Mouse (Mus musculus): Measurements from ENCODE around the gene Fmod. TPM values are rescaled to one million over a fixed set of nuclear protein-coding genes. Genes with fewer than 3 reads are reported as not detected.

Gene Fmod
- polyA plus RNA-seq, 1 experiment: 3.6 TPM

DNA sequence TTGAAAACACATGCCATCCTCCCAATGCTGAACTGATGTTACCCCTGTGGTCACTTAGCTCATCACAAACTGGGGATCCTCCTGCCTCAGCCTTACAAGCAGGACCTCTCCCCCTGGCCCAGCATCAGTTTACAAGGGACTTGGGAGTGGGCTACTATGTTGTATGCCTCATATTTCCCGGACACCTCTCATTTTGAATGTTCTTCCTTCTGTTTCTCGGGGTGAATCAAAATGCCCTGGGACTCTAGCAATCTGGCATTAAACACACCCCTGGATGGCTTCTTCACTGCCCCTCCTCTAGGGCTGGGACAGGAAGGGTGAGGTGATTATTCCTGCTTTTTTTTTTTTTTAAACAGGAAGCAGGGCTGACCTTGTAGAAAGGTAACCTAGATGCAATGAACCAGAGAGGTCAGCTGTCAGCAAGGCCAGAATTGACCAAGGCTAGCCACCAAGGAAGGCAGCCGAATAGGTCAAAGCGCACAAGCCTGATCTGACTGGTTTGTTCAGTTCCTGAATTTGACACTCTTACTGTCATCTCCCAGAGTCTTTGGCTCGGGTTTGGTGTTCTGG, 43.9 kb downstream of the Fmod start:
- TF ChIP-seq CTCF (IDR thresholded peaks at IDR 0.05; ENCODE audit: control insufficient read depth, insufficient read depth, insufficient replicate concordance, low read depth, low read length): no peak
- H3K4me3 ChIP-seq (ENCODE audit: control insufficient read depth, low read depth, low read length): no peak overlapping the region
- no peaks in the 10 kb centered on the region for H3K27me3 ChIP-seq (ENCODE audit: control insufficient read depth, insufficient read depth, low read length)
- peaks cover 12% of the 10 kb centered on the region for H3K4me1 ChIP-seq (ENCODE audit: control insufficient read depth, insufficient read depth, low read length)
- no peak overlapping the region for H3K27ac ChIP-seq (ENCODE audit: control insufficient read depth, insufficient read depth, low read depth, low read length)
- H3K36me3 ChIP-seq (ENCODE audit: control insufficient read depth, insufficient read depth, low read length): no peaks in the 10 kb centered on the region

DNA sequence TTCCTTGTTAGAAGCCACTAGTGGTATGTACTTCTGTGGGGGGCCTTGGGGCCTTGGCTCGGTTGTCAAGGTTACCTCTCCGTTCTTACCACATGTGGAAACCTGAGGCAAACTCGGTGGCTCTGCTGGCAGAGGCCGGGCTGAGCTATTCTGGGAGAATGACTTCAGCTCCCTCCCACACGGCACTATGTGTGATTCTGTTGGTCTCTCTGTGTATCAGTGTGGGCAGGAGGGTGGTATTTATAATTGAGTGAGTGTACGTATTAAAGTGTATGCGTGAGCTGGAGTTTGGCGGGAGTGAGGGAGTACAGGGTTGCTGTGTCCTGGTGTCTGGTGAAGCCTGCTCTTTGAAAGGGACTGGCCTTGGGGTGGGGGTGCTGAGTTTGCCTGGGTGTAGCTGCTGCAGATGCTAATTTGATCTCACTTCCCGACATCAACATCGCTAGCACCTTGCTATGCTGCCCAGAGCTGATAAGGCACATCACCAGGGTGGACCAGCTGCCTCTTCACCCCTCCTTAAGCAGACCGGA, 46.0 kb downstream of the Fmod start:
- Histone ChIP-seq H3K27ac (ENCODE audit: control insufficient read depth, insufficient read depth, low read depth, low read length) (no peak overlapping the region; the same call in 1 of the 2 replicates), H3K4me3 (ENCODE audit: control insufficient read depth, low read depth, low read length) (no peak overlapping the region), H3K4me1 (ENCODE audit: control insufficient read depth, insufficient read depth, low read length) (peaks cover 12% of the 10 kb centered on the region), H3K27me3 (ENCODE audit: control insufficient read depth, insufficient read depth, low read length) (no peaks in the 10 kb centered on the region), H3K36me3 (ENCODE audit: control insufficient read depth, insufficient read depth, low read length) (no peaks in the 10 kb centered on the region)
- no peak for TF ChIP-seq POLR2A (IDR thresholded peaks at IDR 0.05; ENCODE audit: control insufficient read depth, low read depth, low read length)
- TF ChIP-seq CTCF (IDR thresholded peaks at IDR 0.05; ENCODE audit: control insufficient read depth, insufficient read depth, insufficient replicate concordance, low read depth, low read length): no peak

- H3K27ac ChIP-seq (ENCODE audit: control insufficient read depth, insufficient read depth, low read depth, low read length): no peak overlapping the region
- H3K4me1 ChIP-seq (ENCODE audit: control insufficient read depth, insufficient read depth, low read length): peaks cover 10% of the 10 kb centered on the region
- no peaks in the 10 kb centered on the region for H3K27me3 ChIP-seq (ENCODE audit: control insufficient read depth, insufficient read depth, low read length)
- TF ChIP-seq POLR2A (IDR thresholded peaks at IDR 0.05; ENCODE audit: control insufficient read depth, low read depth, low read length) (no peak), CTCF (IDR thresholded peaks at IDR 0.05; ENCODE audit: control insufficient read depth, insufficient read depth, insufficient replicate concordance, low read depth, low read length) (no peak)
- H3K4me3 ChIP-seq (ENCODE audit: control insufficient read depth, low read depth, low read length): no peak overlapping the region
- H3K36me3 ChIP-seq (ENCODE audit: control insufficient read depth, insufficient read depth, low read length): no peaks in the 10 kb centered on the region
Observed at GRCm38 (mm10) chr1:134083676-134084075, 46.6 kb downstream of the Fmod start.

GRCm38 (mm10) chr1:134084128-134084527, 47.1 kb downstream of the Fmod start:
- no peak for TF ChIP-seq POLR2A (IDR thresholded peaks at IDR 0.05; ENCODE audit: control insufficient read depth, low read depth, low read length)
- no peak for TF ChIP-seq CTCF (IDR thresholded peaks at IDR 0.05; ENCODE audit: control insufficient read depth, insufficient read depth, insufficient replicate concordance, low read depth, low read length)
- H3K27me3 ChIP-seq (ENCODE audit: control insufficient read depth, insufficient read depth, low read length): no peaks in the 10 kb centered on the region
- H3K36me3 ChIP-seq (ENCODE audit: control insufficient read depth, insufficient read depth, low read length): no peaks in the 10 kb centered on the region
- no peak overlapping the region for H3K4me3 ChIP-seq (ENCODE audit: control insufficient read depth, low read depth, low read length)
- H3K4me1 ChIP-seq (ENCODE audit: control insufficient read depth, insufficient read depth, low read length): peaks cover 10% of the 10 kb centered on the region
- H3K27ac ChIP-seq (ENCODE audit: control insufficient read depth, insufficient read depth, low read depth, low read length): no peak overlapping the region

GRCm38 (mm10) chr1:134086017-134086416, 49.0 kb downstream of the Fmod start:
- peaks cover 7% of the 10 kb centered on the region for H3K4me1 ChIP-seq (ENCODE audit: control insufficient read depth, insufficient read depth, low read length)
- H3K36me3 ChIP-seq (ENCODE audit: control insufficient read depth, insufficient read depth, low read length): no peaks in the 10 kb centered on the region
- no peak overlapping the region for H3K4me3 ChIP-seq (ENCODE audit: control insufficient read depth, low read depth, low read length)
- peak overlapping the region; percentile 32 for H3K27ac ChIP-seq (ENCODE audit: control insufficient read depth, insufficient read depth, low read depth, low read length)
- no peak for TF ChIP-seq POLR2A (IDR thresholded peaks at IDR 0.05; ENCODE audit: control insufficient read depth, low read depth, low read length)
- no peak for TF ChIP-seq CTCF (IDR thresholded peaks at IDR 0.05; ENCODE audit: control insufficient read depth, insufficient read depth, insufficient replicate concordance, low read depth, low read length)
- H3K27me3 ChIP-seq (ENCODE audit: control insufficient read depth, insufficient read depth, low read length): no peaks in the 10 kb centered on the region

- H3K36me3 ChIP-seq (ENCODE audit: control insufficient read depth, insufficient read depth, low read length): no peaks in the 10 kb centered on the region
- TF ChIP-seq POLR2A (IDR thresholded peaks at IDR 0.05; ENCODE audit: control insufficient read depth, low read depth, low read length): no peak
- no peak for TF ChIP-seq CTCF (IDR thresholded peaks at IDR 0.05; ENCODE audit: control insufficient read depth, insufficient read depth, insufficient replicate concordance, low read depth, low read length)
- H3K4me3 ChIP-seq (ENCODE audit: control insufficient read depth, low read depth, low read length): no peak overlapping the region
- H3K27me3 ChIP-seq (ENCODE audit: control insufficient read depth, insufficient read depth, low read length): no peaks in the 10 kb centered on the region
- H3K4me1 ChIP-seq (ENCODE audit: control insufficient read depth, insufficient read depth, low read length): peaks cover 7% of the 10 kb centered on the region
- no peak overlapping the region for H3K27ac ChIP-seq (ENCODE audit: control insufficient read depth, insufficient read depth, low read depth, low read length)
Observed at GRCm38 (mm10) chr1:134086811-134087398, 49.9 kb downstream of the Fmod start.

DNA sequence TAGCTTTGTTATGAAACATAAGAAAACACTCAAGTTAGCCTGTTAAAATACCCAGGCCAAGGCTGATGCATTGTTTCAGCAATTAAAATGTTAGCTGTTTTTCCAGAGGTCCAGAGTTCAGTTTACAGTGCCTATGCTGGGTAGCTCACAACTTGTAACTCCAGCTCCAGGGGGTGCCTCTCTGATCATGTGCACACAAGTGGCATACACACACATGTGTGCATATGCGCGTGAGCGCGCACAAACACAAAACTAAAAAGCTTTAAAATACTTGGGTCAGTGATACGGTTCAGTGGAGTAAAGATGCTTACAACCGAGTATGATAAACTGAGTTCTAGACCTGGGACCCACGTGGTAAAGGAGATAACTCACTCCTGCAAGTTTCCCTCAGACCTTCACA, 52.0 kb downstream of the Fmod start:
- no peak for TF ChIP-seq CTCF (IDR thresholded peaks at IDR 0.05; ENCODE audit: control insufficient read depth, insufficient read depth, insufficient replicate concordance, low read depth, low read length)
- no peak overlapping the region for H3K27ac ChIP-seq (ENCODE audit: control insufficient read depth, insufficient read depth, low read depth, low read length)
- no peak overlapping the region for H3K4me3 ChIP-seq (ENCODE audit: control insufficient read depth, low read depth, low read length)
- H3K36me3 ChIP-seq (ENCODE audit: control insufficient read depth, insufficient read depth, low read length): no peaks in the 10 kb centered on the region
- H3K4me1 ChIP-seq (ENCODE audit: control insufficient read depth, insufficient read depth, low read length): peaks cover 15% of the 10 kb centered on the region
- H3K27me3 ChIP-seq (ENCODE audit: control insufficient read depth, insufficient read depth, low read length): no peaks in the 10 kb centered on the region
